Mouse (Mus musculus) liver, embryonic 14.5 days (tissue): ENCODE data around the gene Gm38392.
A peak's percentile ranks its signal among the peaks of the same experiment; 100 is the strongest.

Source experiments
- CTCF ChIP-seq: IDR thresholded peaks from 2 replicates; pipeline ENCODE4 v1.5.1; 2016; ENCODE audit warnings: antibody characterized with exemption, low read depth, control low read depth
- EP300 ChIP-seq: IDR thresholded peaks from 2 replicates; pipeline ENCODE4 v1.6.1; 2016; ENCODE audit warnings: antibody characterized with exemption, low read depth

DNA sequence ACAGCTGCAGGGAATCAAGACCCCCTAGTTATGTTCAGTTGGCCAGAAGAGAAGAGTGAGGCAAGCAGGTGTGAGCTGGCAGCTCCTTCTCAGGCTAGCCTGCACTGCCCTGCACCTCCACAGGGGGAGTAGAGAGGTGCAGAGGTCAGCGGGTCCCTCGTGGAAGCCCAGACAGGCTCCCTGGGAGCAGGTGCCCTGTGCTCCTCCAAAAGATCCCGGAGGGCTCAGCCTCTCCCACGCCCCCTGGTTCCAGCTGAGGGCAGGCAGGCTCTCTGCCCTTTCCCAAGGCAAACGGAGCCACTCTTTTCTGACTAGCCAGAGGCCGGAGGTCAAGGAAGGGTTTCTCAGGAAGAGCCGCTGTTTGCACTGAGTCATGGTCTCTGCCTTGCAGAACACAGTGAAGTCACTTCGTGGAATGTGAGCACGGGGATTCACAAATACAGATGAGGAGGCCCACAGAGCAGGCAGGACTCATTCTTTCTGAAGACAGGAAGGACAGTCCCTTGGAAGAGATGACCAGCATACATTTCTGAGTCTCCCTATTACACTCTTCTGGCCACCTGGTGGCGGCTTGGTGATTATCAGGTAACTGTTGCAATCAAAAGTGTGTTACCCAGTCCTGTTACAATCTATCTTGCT, 49.3 kb downstream of the Gm38392 start:
- TF ChIP-seq CTCF (peak; percentile 73), EP300 (no peak)
